Comparison of ENCODE assay signal across 9 mouse cellular contexts in genomic region chr9:67683367-67683766, GRCm38 (mm10).
DNase-seq lines count a peak whose midpoint lies in the region; ATAC-seq and TF ChIP-seq lines count a peak whose summit lies in the region.
"Had no signal": no experiment of that assay in that cellular context is flagged by ENCODE, and none has a peak within 500 bp of the region (broad histone marks: within the 10 kb centered on the region; RNA-seq: fewer than 3 reads in every experiment).

No protein-coding gene starts in this region.

- H3K4me1 ChIP-seq in thymus, adult 2 months (replicated peaks; ENCODE audit: control insufficient read depth, insufficient read depth, low read length) = no peaks in the 10 kb centered on the region
- H3K4me1 ChIP-seq in kidney, postnatal 0 days (replicated peaks; ENCODE audit: insufficient read depth, low read length) = no peaks in the 10 kb centered on the region
- no peaks in the 10 kb centered on the region for H3K4me1 ChIP-seq in liver, adult 2 months (ENCODE audit: control insufficient read depth, insufficient read depth, low read length)

- no peak overlapping the region for H3K9ac ChIP-seq in kidney, postnatal 0 days (ENCODE audit: low read depth, low read length)
- no peak overlapping the region for H3K9ac ChIP-seq in liver, adult 2 months (ENCODE audit: low read depth, low read length)

- no peak for TF ChIP-seq CTCF in thymus, adult 2 months (IDR thresholded peaks at IDR 0.05; ENCODE audit: borderline replicate concordance, control insufficient read depth, extremely low read depth, insufficient read depth, low read length, poor library complexity)
- peak; percentile 86 for TF ChIP-seq CTCF in kidney, postnatal 0 days (IDR thresholded peaks at IDR 0.05; ENCODE audit: low read depth)
- TF ChIP-seq CTCF in liver, adult 2 months (IDR thresholded peaks at IDR 0.05; ENCODE audit: low read depth, low read length) = peak; percentile 57

- WGBS in thymus, adult 2 months = 11% methylated on average over 7 of the region's 7 CpGs
- WGBS in kidney, postnatal 0 days = 7% methylated on average over 7 of the region's 7 CpGs
- 10% methylated on average over 7 of the region's 7 CpGs for WGBS in liver, adult 2 months

- TF ChIP-seq POLR2A in thymus, adult 2 months (IDR thresholded peaks at IDR 0.05; ENCODE audit: control insufficient read depth, extremely low read depth, insufficient read depth, low read length, poor library complexity) = no peak
- TF ChIP-seq POLR2A in liver, adult 2 months (IDR thresholded peaks at IDR 0.05; ENCODE audit: extremely low read depth, insufficient read depth, low read length) = no peak

- DNase-seq in thymus, adult 2 months = peak; percentile 28
- DNase-seq in thymus, adult 18-20 months = no peak
- DNase-seq in cerebellum, adult 18-20 months = peak; percentile 35 to 70
- DNase-seq in forelimb bud, embryonic 11.5 days (ENCODE audit: low read depth, low spot score) = peak; percentile 86
- DNase-seq in kidney, postnatal 0 days (ENCODE audit: low spot score) = peak; percentile 86
- peak; percentile 48 for DNase-seq in liver, adult 2 months (ENCODE audit: extremely low read depth, low read depth, low spot score)
- peak; percentile 33 for DNase-seq in ovary, postnatal 14 days (ENCODE audit: low spot score)
- peak; percentile 53 for DNase-seq in urinary bladder, postnatal 14 days (ENCODE audit: low spot score)

- no peak overlapping the region for H3K27ac ChIP-seq in thymus, adult 2 months (ENCODE audit: control insufficient read depth, insufficient read depth, low read length)
- no peak overlapping the region for H3K27ac ChIP-seq in kidney, postnatal 0 days
- H3K27ac ChIP-seq in liver, adult 2 months (replicated peaks; ENCODE audit: insufficient read depth, low read depth, low read length) = no peak overlapping the region

- no peaks in the 10 kb centered on the region for H3K36me3 ChIP-seq in thymus, adult 2 months (ENCODE audit: control insufficient read depth, insufficient read depth, low read length)
- no peaks in the 10 kb centered on the region for H3K36me3 ChIP-seq in kidney, postnatal 0 days (ENCODE audit: insufficient read depth, low read length)
- no peaks in the 10 kb centered on the region for H3K36me3 ChIP-seq in liver, adult 2 months (ENCODE audit: control insufficient read depth, insufficient read depth, low read length)

- no peak overlapping the region for H3K4me2 ChIP-seq in kidney, postnatal 0 days (ENCODE audit: low read length)

- no peak for ATAC-seq in kidney, postnatal 0 days (replicated peaks; ENCODE audit: low FRiP score, low read depth)

- no peaks in the 10 kb centered on the region for H3K79me2 ChIP-seq in liver, adult 2 months (ENCODE audit: control insufficient read depth, insufficient read depth, low read length)

- H3K4me3 ChIP-seq in thymus, adult 2 months (ENCODE audit: control insufficient read depth, insufficient read depth, low read length) = no peak overlapping the region
- H3K4me3 ChIP-seq in kidney, postnatal 0 days (replicated peaks; ENCODE audit: low read depth, low read length) = no peak overlapping the region
- H3K4me3 ChIP-seq in liver, adult 2 months (ENCODE audit: insufficient read depth, low read depth, low read length) = no peak overlapping the region
- H3K4me3 ChIP-seq: erythroblast, embryonic 14.5 days had no signal

- no peaks in the 10 kb centered on the region for H3K27me3 ChIP-seq in thymus, adult 2 months (ENCODE audit: control insufficient read depth, insufficient read depth, low read length)
- H3K27me3 ChIP-seq in kidney, postnatal 0 days (ENCODE audit: insufficient read depth, low read length) = no peaks in the 10 kb centered on the region
- H3K27me3 ChIP-seq in liver, adult 2 months (ENCODE audit: control insufficient read depth, insufficient read depth, low read length) = no peaks in the 10 kb centered on the region

- no peaks in the 10 kb centered on the region; the same call in 1 of the 2 replicates for H3K9me3 ChIP-seq in kidney, postnatal 0 days (replicated peaks; ENCODE audit: low read length)

Comparison
In these comparisons a context has a peak if more than half of its experiments do, and no peak if none do; other contexts are left out.
1. DNase-seq: peak in thymus, adult 2 months (single experiment), cerebellum, adult 18-20 months (2 of 2), forelimb bud, embryonic 11.5 days (single experiment), kidney, postnatal 0 days (single experiment), liver, adult 2 months (single experiment), ovary, postnatal 14 days (single experiment) and urinary bladder, postnatal 14 days (single experiment); none in thymus, adult 18-20 months (0 of 2).